Mouse (Mus musculus): ENCODE data around the gene Wfdc6a. TPM values are rescaled to one million over a fixed set of nuclear protein-coding genes. Genes with fewer than 3 reads are reported as not detected.

The Wfdc6a gene
- polyA plus RNA-seq, 1 experiment from 2014 or later: not detected

DNA sequence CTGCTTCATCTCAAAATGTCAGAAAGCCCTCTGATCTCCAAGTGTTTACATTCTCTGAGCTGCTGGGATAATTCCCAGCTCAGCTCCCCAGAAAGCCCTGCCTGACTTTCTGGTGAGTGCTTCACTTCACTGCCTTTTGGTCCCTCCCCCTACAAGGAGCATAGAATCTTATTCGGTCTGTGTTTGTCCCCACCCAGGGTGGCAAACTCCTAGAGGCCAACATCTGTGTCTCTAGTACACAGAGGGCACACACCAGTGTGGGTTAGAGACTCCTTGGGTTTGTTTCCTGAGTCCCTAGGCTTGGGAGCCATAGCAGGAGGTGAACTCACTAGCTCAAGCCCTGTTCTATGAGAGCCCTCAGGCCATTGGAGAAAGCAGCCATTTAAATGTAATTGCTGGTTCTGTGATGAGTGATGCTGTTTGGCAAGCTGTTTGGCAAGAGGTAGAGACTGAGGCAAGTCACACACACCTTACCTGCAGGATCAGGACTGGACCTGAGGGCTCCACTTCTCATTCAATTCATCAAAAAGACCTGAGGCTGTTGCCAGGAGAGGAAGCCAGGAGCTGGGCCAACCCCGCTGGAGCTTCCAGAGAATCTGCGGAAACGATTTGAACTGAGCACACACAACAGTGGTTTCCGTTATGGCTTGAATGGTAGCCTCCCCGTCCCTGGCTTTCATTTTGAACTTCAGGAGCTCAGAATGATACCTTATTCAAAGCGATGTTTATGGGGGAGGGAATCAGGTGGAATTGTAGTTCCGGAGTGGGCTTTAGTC, 44.4 kb downstream of the Wfdc6a start:
- no peaks in the 10 kb centered on the region for H3K79me2 ChIP-seq (ENCODE audit: inconsistent target)
- no peaks in the 10 kb centered on the region for H3K36me3 ChIP-seq (ENCODE audit: inconsistent target)
- 37% methylated on average over 8 of the region's 8 CpGs for WGBS (ENCODE audit: missing documents)
- no peak overlapping the region for H3K4me3 ChIP-seq (ENCODE audit: inconsistent target)
- no peak overlapping the region for H3K27ac ChIP-seq

DNA sequence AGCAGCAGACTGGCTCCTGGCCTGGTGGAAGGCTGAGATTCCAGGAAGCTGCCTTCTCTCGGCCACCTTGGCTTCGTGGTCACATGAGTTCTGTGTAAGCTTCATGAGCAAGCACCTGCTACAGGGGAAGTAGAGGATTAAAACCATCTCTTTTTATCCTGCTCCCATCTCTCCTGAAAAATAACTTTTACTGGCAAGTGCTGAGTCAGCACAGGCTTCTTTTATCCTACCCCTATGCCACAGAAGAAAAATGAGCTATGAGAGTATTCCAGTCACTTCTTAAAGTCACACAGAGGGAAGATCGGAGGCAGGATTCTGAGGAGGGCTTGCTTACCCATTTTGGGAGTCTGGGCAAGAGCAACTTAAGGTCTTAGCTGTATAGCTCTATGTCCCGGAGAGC, 48.2 kb downstream of the Wfdc6a start:
- Histone ChIP-seq H3K4me3 (ENCODE audit: inconsistent target) (no peak overlapping the region), H3K27ac (no peak overlapping the region), H3K79me2 (ENCODE audit: inconsistent target) (no peaks in the 10 kb centered on the region), H3K36me3 (ENCODE audit: inconsistent target) (no peaks in the 10 kb centered on the region)
- WGBS (ENCODE audit: missing documents): 63% methylated on average over 4 of the region's 4 CpGs

DNA sequence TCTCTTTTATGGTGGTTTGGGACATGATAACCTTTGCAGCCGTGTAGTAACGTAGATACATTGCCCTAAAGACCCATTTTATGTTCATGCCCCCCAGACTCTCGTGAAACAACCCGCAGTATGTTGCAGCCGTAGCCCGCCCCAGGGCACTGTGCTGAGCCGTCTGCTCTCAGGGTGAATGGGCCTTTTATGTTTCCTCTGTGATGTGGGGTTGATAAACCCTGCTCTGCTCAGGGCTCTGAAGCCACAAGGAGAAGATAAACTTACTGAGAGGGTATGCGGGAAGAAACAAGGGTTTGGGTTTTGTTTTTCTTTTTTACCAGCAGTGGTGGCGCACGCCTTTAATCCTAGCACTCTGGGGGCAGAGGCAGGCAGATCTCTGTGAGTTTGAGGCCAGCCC, 50.9 kb downstream of the Wfdc6a start:
- WGBS (ENCODE audit: missing documents): 89% methylated on average over 10 of the region's 10 CpGs
- Histone ChIP-seq H3K4me3 (ENCODE audit: inconsistent target) (no peak overlapping the region), H3K79me2 (ENCODE audit: inconsistent target) (no peaks in the 10 kb centered on the region)

DNA sequence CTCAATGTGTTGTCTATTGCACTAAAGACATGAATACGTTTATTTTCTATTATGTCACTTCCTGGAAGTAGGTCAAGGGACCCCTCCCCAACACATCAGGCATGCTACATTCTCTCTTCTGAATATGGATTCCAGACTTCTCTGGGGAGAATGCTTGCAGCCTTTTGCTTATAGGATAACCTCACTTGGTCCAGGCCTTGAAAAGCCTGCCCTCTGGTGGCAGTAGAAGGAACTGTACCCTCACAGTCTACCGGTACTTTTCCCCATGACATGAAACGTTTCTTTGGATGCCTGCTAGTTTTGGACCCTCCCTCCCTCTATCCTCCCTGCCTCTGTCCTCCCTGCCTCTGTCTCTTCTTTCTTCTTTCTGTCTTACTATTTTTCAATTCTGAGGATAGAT, 54.1 kb downstream of the Wfdc6a start:
- Histone ChIP-seq H3K27ac (no peak overlapping the region), H3K79me2 (ENCODE audit: inconsistent target) (no peaks in the 10 kb centered on the region), H3K36me3 (ENCODE audit: inconsistent target) (no peaks in the 10 kb centered on the region), H3K4me3 (ENCODE audit: inconsistent target) (no peak overlapping the region)
- WGBS (ENCODE audit: missing documents): 7% methylated on average over 3 of the region's 3 CpGs

More for the DNA sequence above, 50.9 kb downstream of the Wfdc6a start:
- H3K36me3 ChIP-seq (ENCODE audit: inconsistent target): no peaks in the 10 kb centered on the region
- no peak overlapping the region for H3K27ac ChIP-seq

Other genes starting within 250 kb of the Wfdc6a start
- 0.24 to 1.3 TPM (median 0.90 TPM) in 3 replicates for gene Slpi, start 196.4 kb downstream of the Wfdc6a start, polyA plus RNA-seq (2018)
- not detected in 3 replicates for gene Rbpjl, start 182.3 kb downstream of the Wfdc6a start, polyA plus RNA-seq (2018)
- gene Matn4, start 180.3 kb downstream of the Wfdc6a start, polyA plus RNA-seq (2018): not detected in 3 replicates
- 114 to 215 TPM (median 133 TPM) in 3 replicates for gene Sdc4, start 141.6 kb downstream of the Wfdc6a start, polyA plus RNA-seq (2018)
- gene Sys1, start 128.5 kb downstream of the Wfdc6a start, polyA plus RNA-seq (2018): 6.9 to 30.0 TPM (median 27.8 TPM) in 3 replicates
- gene Gm20458, start 124.5 kb downstream of the Wfdc6a start, polyA plus RNA-seq (2018): 0.30 TPM in 1 of 3 replicates, not detected in the others
- gene Trp53tg5, start 111.7 kb downstream of the Wfdc6a start, polyA plus RNA-seq (2018): not detected in 3 replicates
- 13.0 to 46.6 TPM (median 28.5 TPM) in 3 replicates for gene Dbndd2, start 99.3 kb downstream of the Wfdc6a start, polyA plus RNA-seq (2018)
- gene Pigt, start 87.9 kb downstream of the Wfdc6a start, polyA plus RNA-seq (2018): 58.4 to 92.7 TPM (median 64.5 TPM) in 3 replicates
- not detected in 3 replicates for gene Wfdc2, start 23.0 kb downstream of the Wfdc6a start, polyA plus RNA-seq (2018)
- gene Spint3, start 12.0 kb downstream of the Wfdc6a start, polyA plus RNA-seq (2018): not detected in 3 replicates
- gene Eppin, start 8.1 kb upstream of the Wfdc6a start, polyA plus RNA-seq (2018): not detected in 3 replicates
- gene Wfdc6b, start 28.1 kb upstream of the Wfdc6a start, polyA plus RNA-seq (2018): not detected in 3 replicates
- not detected in 3 replicates for gene Wfdc8, start 28.2 kb upstream of the Wfdc6a start, polyA plus RNA-seq (2018)
- not detected in 3 replicates for gene Wfdc16, start 53.3 kb upstream of the Wfdc6a start, polyA plus RNA-seq (2018)
- not detected in 3 replicates for gene Wfdc10, start 70.6 kb upstream of the Wfdc6a start, polyA plus RNA-seq (2018)
- not detected in 3 replicates for gene Wfdc9, start 71.1 kb upstream of the Wfdc6a start, polyA plus RNA-seq (2018)
- not detected in 3 replicates for gene Wfdc11, start 88.6 kb upstream of the Wfdc6a start, polyA plus RNA-seq (2018)
- gene Wfdc13, start 99.7 kb upstream of the Wfdc6a start, polyA plus RNA-seq (2018): not detected in 3 replicates
- gene Spint4, start 113.1 kb upstream of the Wfdc6a start, polyA plus RNA-seq (2018): not detected in 3 replicates
- not detected in 3 replicates for gene Spint5, start 129.9 kb upstream of the Wfdc6a start, polyA plus RNA-seq (2018)
- gene Wfdc3, start 160.5 kb upstream of the Wfdc6a start, polyA plus RNA-seq (2018): not detected in 3 replicates
- gene Dnttip1, start 160.5 kb upstream of the Wfdc6a start, polyA plus RNA-seq (2018): 20.7 to 27.5 TPM (median 21.6 TPM) in 3 replicates
- gene Ube2c, start 184.5 kb upstream of the Wfdc6a start, polyA plus RNA-seq (2018): 1.7 to 21.7 TPM (median 12.8 TPM) in 3 replicates
- gene Tnnc2, start 194.5 kb upstream of the Wfdc6a start, polyA plus RNA-seq (2018): not detected in 3 replicates
- gene Snx21, start 200.4 kb upstream of the Wfdc6a start, polyA plus RNA-seq (2018): 7.1 to 8.5 TPM (median 7.3 TPM) in 3 replicates
- 9.7 to 17.7 TPM (median 17.1 TPM) in 3 replicates for gene Acot8, start 219.4 kb upstream of the Wfdc6a start, polyA plus RNA-seq (2018)
- 3.3 to 3.6 TPM (median 3.4 TPM) in 3 replicates for gene Zswim3, start 219.7 kb upstream of the Wfdc6a start, polyA plus RNA-seq (2018)
- 4.8 to 5.4 TPM (median 5.2 TPM) in 3 replicates for gene Zswim1, start 237.2 kb upstream of the Wfdc6a start, polyA plus RNA-seq (2018)
- gene Spata25, start 243.1 kb upstream of the Wfdc6a start, polyA plus RNA-seq (2018): 0.80 TPM in 1 of 3 replicates, not detected in the others
- 1,416 to 1,739 TPM (median 1,652 TPM) in 3 replicates for gene Ctsa, start 247.4 kb upstream of the Wfdc6a start, polyA plus RNA-seq (2018)
- gene Neurl2, start 248.0 kb upstream of the Wfdc6a start, polyA plus RNA-seq (2018): 3.9 to 17.8 TPM (median 7.7 TPM) in 3 replicates

Measured in macrophage (primary cell).